Comparison of ENCODE assay signal across 1 mouse cellular context in genomic region chr19:47532449-47532848, GRCm38 (mm10).
A peak's percentile ranks its signal among the peaks of the same experiment; 100 is the strongest.
TF ChIP-seq lines count a peak whose summit lies in the region.

No protein-coding gene starts in this region.

TF ChIP-seq in MEL, 35 proteins besides CTCF, POLR2A, EP300 and RAD21 (continued from another document):
- TF ChIP-seq JUND (IDR thresholded peaks at IDR 0.05; ENCODE audit: low read depth, low read length): 0 out of 2 replicates have a peak, but pooled peaks have one; percentile 63
- TF ChIP-seq MXI1 (IDR thresholded peaks at IDR 0.05; ENCODE audit: low read depth, low read length): no peak
- TF ChIP-seq SMC3 (IDR thresholded peaks at IDR 0.05; ENCODE audit: low read depth, low read length): peak; percentile 54
- TF ChIP-seq ZNF384 (IDR thresholded peaks at IDR 0.05; ENCODE audit: low read depth, low read length): peak; percentile 39
- no peak for TF ChIP-seq NRF1 (IDR thresholded peaks at IDR 0.05; ENCODE audit: insufficient read depth, low read depth, low read length, poor library complexity, severe bottlenecking)
- no peak for TF ChIP-seq TAL1 (IDR thresholded peaks at IDR 0.05; ENCODE audit: low read length)
- TF ChIP-seq BHLHE40 (IDR thresholded peaks at IDR 0.05; ENCODE audit: borderline replicate concordance, low read depth, low read length): no peak
- TF ChIP-seq POLR2AphosphoS2 (IDR thresholded peaks at IDR 0.05; ENCODE audit: low read length): no peak
- TF ChIP-seq HCFC1 (IDR thresholded peaks at IDR 0.05; ENCODE audit: low read depth, low read length): 0 out of 2 replicates have a peak, but pooled peaks have one; percentile 19
- no peak for TF ChIP-seq TCF12 (IDR thresholded peaks at IDR 0.05; ENCODE audit: low read depth, low read length)
- no peak for TF ChIP-seq USF2 (IDR thresholded peaks at IDR 0.05; ENCODE audit: borderline replicate concordance in 1 of 2, insufficient read depth in 1 of 2, low read depth in 1 of 2, low read length in 2 of 2)
- no peak for TF ChIP-seq USF1 (IDR thresholded peaks at IDR 0.05; ENCODE audit: low read depth, low read length)
- TF ChIP-seq CHD1 (IDR thresholded peaks at IDR 0.05; ENCODE audit: low read depth, low read length): no peak
- no peak for TF ChIP-seq MAFK (IDR thresholded peaks at IDR 0.05; ENCODE audit: borderline replicate concordance, low read depth, low read length)
- TF ChIP-seq MAX (IDR thresholded peaks at IDR 0.05; ENCODE audit: low read length): no peak
- TF ChIP-seq E2F4 (IDR thresholded peaks at IDR 0.05; ENCODE audit: borderline replicate concordance, low read depth, low read length): peak; percentile 44; the same call in 1 of the 2 replicates
- 0 out of 2 replicates have a peak, but pooled peaks have one; percentile 17 for TF ChIP-seq MYC (IDR thresholded peaks at IDR 0.05; ENCODE audit: low read depth, low read length)
- no peak for TF ChIP-seq ZMIZ1 (IDR thresholded peaks at IDR 0.05; ENCODE audit: low read depth, low read length)
